Mouse (Mus musculus): Measurements from ENCODE around the gene Kcnk16.

GRCm38 (mm10) chr14:20245861-20246260 is 23.1 kb downstream of the Kcnk16 start:
- TF ChIP-seq TAL1 (IDR thresholded peaks at IDR 0.05; ENCODE audit: low read length) (no peak), GATA1 (IDR thresholded peaks at IDR 0.05; ENCODE audit: low read length) (no peak)
